Mouse (Mus musculus): ENCODE results near the gene Yod1.

GRCm38 (mm10) chr1:130717291-130717871 lies at the start of gene Yod1:
- TF ChIP-seq CTCF (IDR thresholded peaks at IDR 0.05; ENCODE audit: control insufficient read depth, insufficient read depth, low read length) (no peak), POLR2A (IDR thresholded peaks at IDR 0.05; ENCODE audit: borderline replicate concordance, control insufficient read depth, low read depth, low read length) (peak; percentile 78; the same call in 1 of the 2 replicates)

All from bone marrow, adult 2 months (tissue).